Mouse (Mus musculus): ENCODE measurements around the gene Zdhhc1. TPM values are rescaled to one million over a fixed set of nuclear protein-coding genes. Genes with fewer than 3 reads are reported as not detected.

The Zdhhc1 gene
- polyA plus RNA-seq, 1 experiment from 2014 or later: 39.0 TPM

GRCm38 (mm10) chr8:105521061-105521460 is 24.4 kb upstream of the Zdhhc1 start:
- H3K36me3 ChIP-seq (ENCODE audit: control insufficient read depth, insufficient read depth, low read length): peaks cover 10% of the 10 kb centered on the region
- H3K4me1 ChIP-seq (ENCODE audit: control insufficient read depth, insufficient read depth, low read depth, low read length): peaks cover 13% of the 10 kb centered on the region
- H3K27me3 ChIP-seq (replicated peaks; ENCODE audit: control insufficient read depth, insufficient read depth, low read length): no peaks in the 10 kb centered on the region
- H3K9me3 ChIP-seq (ENCODE audit: control insufficient read depth, low read length): no peaks in the 10 kb centered on the region
- H3K27ac ChIP-seq (ENCODE audit: low read depth, low read length): no peak overlapping the region
- H3K4me2 ChIP-seq (ENCODE audit: low read length): no peak overlapping the region
- H3K9ac ChIP-seq (ENCODE audit: low read depth, low read length): no peak overlapping the region
- ATAC-seq: no peak
- no peak overlapping the region for H3K4me3 ChIP-seq (ENCODE audit: low read length)
- WGBS: 4% methylated on average over 3 of the region's 3 CpGs

- Histone ChIP-seq H3K4me1 (ENCODE audit: control insufficient read depth, insufficient read depth, low read depth, low read length) (peaks cover 13% of the 10 kb centered on the region), H3K4me2 (ENCODE audit: low read length) (no peak overlapping the region; the same call in 1 of the 2 replicates), H3K36me3 (ENCODE audit: control insufficient read depth, insufficient read depth, low read length) (peaks cover 10% of the 10 kb centered on the region), H3K27me3 (replicated peaks; ENCODE audit: control insufficient read depth, insufficient read depth, low read length) (no peaks in the 10 kb centered on the region), H3K9me3 (ENCODE audit: control insufficient read depth, low read length) (no peaks in the 10 kb centered on the region), H3K4me3 (ENCODE audit: low read length) (no peak overlapping the region), H3K27ac (ENCODE audit: low read depth, low read length) (no peak overlapping the region), H3K9ac (ENCODE audit: low read depth, low read length) (no peak overlapping the region)
- ATAC-seq: no peak
- 35% methylated on average over 5 of the region's 5 CpGs for WGBS
Measured at GRCm38 (mm10) chr8:105520521-105520920, 23.8 kb upstream of the Zdhhc1 start.

GRCm38 (mm10) chr8:105519591-105519990 is 22.9 kb upstream of the Zdhhc1 start:
- WGBS: 0% methylated on average over 2 of the region's 2 CpGs
- H3K36me3 ChIP-seq (ENCODE audit: control insufficient read depth, insufficient read depth, low read length): 0 out of 2 replicates have a peak, but pooled peaks cover 3% of the 10 kb centered on the region
- H3K4me1 ChIP-seq (ENCODE audit: control insufficient read depth, insufficient read depth, low read depth, low read length): peaks cover 13% of the 10 kb centered on the region
- peak overlapping the region; percentile 95 for H3K4me2 ChIP-seq (ENCODE audit: low read length)
- H3K27ac ChIP-seq (ENCODE audit: low read depth, low read length): 0 out of 2 replicates have a peak overlapping the region, but pooled peaks have one; percentile 52
- no peak overlapping the region for H3K9ac ChIP-seq (ENCODE audit: low read depth, low read length)
- no peaks in the 10 kb centered on the region for H3K27me3 ChIP-seq (replicated peaks; ENCODE audit: control insufficient read depth, insufficient read depth, low read length)
- ATAC-seq: no peak
- peak overlapping the region; percentile 55 for H3K4me3 ChIP-seq (ENCODE audit: low read length)
- H3K9me3 ChIP-seq (ENCODE audit: control insufficient read depth, low read length): no peaks in the 10 kb centered on the region

GRCm38 (mm10) chr8:105518436-105519313 is 22.0 kb upstream of the Zdhhc1 start, which contains the start of gene Hsd11b2:
Gene Hsd11b2, plus strand, starts transcription at chr8:105518755.
- peak within 1 kb of the TSS; percentile 70 for H3K9ac ChIP-seq (ENCODE audit: low read depth, low read length)
- no peaks in the 10 kb centered on the region for H3K9me3 ChIP-seq (ENCODE audit: control insufficient read depth, low read length)
- peak within 1 kb of the TSS; percentile 52; the same call in 1 of the 2 replicates for H3K27ac ChIP-seq (ENCODE audit: low read depth, low read length)
- WGBS: under 1% methylated on average over 53 of the region's 68 CpGs
- H3K4me1 ChIP-seq (ENCODE audit: control insufficient read depth, insufficient read depth, low read depth, low read length): peaks cover 13% of the 10 kb centered on the region
- H3K36me3 ChIP-seq (ENCODE audit: control insufficient read depth, insufficient read depth, low read length): 0 out of 2 replicates have a peak, but pooled peaks cover 3% of the 10 kb centered on the region
- H3K27me3 ChIP-seq (replicated peaks; ENCODE audit: control insufficient read depth, insufficient read depth, low read length): no peaks in the 10 kb centered on the region
- peak; percentile 71 for ATAC-seq
- H3K4me3 ChIP-seq (ENCODE audit: low read length): peak within 1 kb of the TSS; percentile 55
- H3K4me2 ChIP-seq (ENCODE audit: low read length): peak within 1 kb of the TSS; percentile 95

GRCm38 (mm10) chr8:105517346-105517745 is 20.6 kb upstream of the Zdhhc1 start:
- WGBS: 47% methylated on average over 8 of the region's 8 CpGs
- Histone ChIP-seq H3K4me1 (ENCODE audit: control insufficient read depth, insufficient read depth, low read depth, low read length) (peaks cover 13% of the 10 kb centered on the region), H3K27me3 (replicated peaks; ENCODE audit: control insufficient read depth, insufficient read depth, low read length) (no peaks in the 10 kb centered on the region), H3K9ac (ENCODE audit: low read depth, low read length) (no peak overlapping the region), H3K36me3 (ENCODE audit: control insufficient read depth, insufficient read depth, low read length) (0 out of 2 replicates have a peak, but pooled peaks cover 2% of the 10 kb centered on the region), H3K4me3 (ENCODE audit: low read length) (no peak overlapping the region), H3K4me2 (ENCODE audit: low read length) (no peak overlapping the region), H3K27ac (ENCODE audit: low read depth, low read length) (no peak overlapping the region), H3K9me3 (ENCODE audit: control insufficient read depth, low read length) (no peaks in the 10 kb centered on the region)
- no peak for ATAC-seq

GRCm38 (mm10) chr8:105516018-105516645 is 19.4 kb upstream of the Zdhhc1 start:
- peak; percentile 70 for ATAC-seq
- 0 out of 2 replicates have a peak overlapping the region, but pooled peaks have one; percentile 2 for H3K4me3 ChIP-seq (ENCODE audit: low read length)
- no peaks in the 10 kb centered on the region for H3K36me3 ChIP-seq (ENCODE audit: control insufficient read depth, insufficient read depth, low read length)
- H3K9ac ChIP-seq (ENCODE audit: low read depth, low read length): 0 out of 2 replicates have a peak overlapping the region, but pooled peaks have one; percentile 29
- peaks cover 13% of the 10 kb centered on the region for H3K4me1 ChIP-seq (ENCODE audit: control insufficient read depth, insufficient read depth, low read depth, low read length)
- no peak overlapping the region for H3K27ac ChIP-seq (ENCODE audit: low read depth, low read length)
- no peaks in the 10 kb centered on the region for H3K27me3 ChIP-seq (replicated peaks; ENCODE audit: control insufficient read depth, insufficient read depth, low read length)
- H3K9me3 ChIP-seq (ENCODE audit: control insufficient read depth, low read length): no peaks in the 10 kb centered on the region
- H3K4me2 ChIP-seq (ENCODE audit: low read length): peak overlapping the region; percentile 46
- WGBS: 12% methylated on average over 12 of the region's 12 CpGs

GRCm38 (mm10) chr8:105514656-105515055 is 18.0 kb upstream of the Zdhhc1 start:
- Histone ChIP-seq H3K4me1 (ENCODE audit: control insufficient read depth, insufficient read depth, low read depth, low read length) (peaks cover 13% of the 10 kb centered on the region), H3K9ac (ENCODE audit: low read depth, low read length) (no peak overlapping the region), H3K4me2 (ENCODE audit: low read length) (no peak overlapping the region), H3K27me3 (replicated peaks; ENCODE audit: control insufficient read depth, insufficient read depth, low read length) (no peaks in the 10 kb centered on the region), H3K4me3 (ENCODE audit: low read length) (no peak overlapping the region), H3K36me3 (ENCODE audit: control insufficient read depth, insufficient read depth, low read length) (no peaks in the 10 kb centered on the region), H3K9me3 (ENCODE audit: control insufficient read depth, low read length) (no peaks in the 10 kb centered on the region), H3K27ac (ENCODE audit: low read depth, low read length) (no peak overlapping the region)
- WGBS: 83% methylated on average over 5 of the region's 5 CpGs
- no peak for ATAC-seq

GRCm38 (mm10) chr8:105514194-105514593 is 17.5 kb upstream of the Zdhhc1 start:
- no peak overlapping the region for H3K27ac ChIP-seq (ENCODE audit: low read depth, low read length)
- WGBS: 92% methylated on average over 6 of the region's 6 CpGs

More at GRCm38 (mm10) chr8:105514194-105514593, 17.5 kb upstream of the Zdhhc1 start:
- peaks cover 9% of the 10 kb centered on the region for H3K4me1 ChIP-seq (ENCODE audit: control insufficient read depth, insufficient read depth, low read depth, low read length)
- ATAC-seq: no peak
- no peak overlapping the region for H3K4me3 ChIP-seq (ENCODE audit: low read length)
- H3K4me2 ChIP-seq (ENCODE audit: low read length): no peak overlapping the region
- H3K9ac ChIP-seq (ENCODE audit: low read depth, low read length): no peak overlapping the region
- H3K36me3 ChIP-seq (ENCODE audit: control insufficient read depth, insufficient read depth, low read length): no peaks in the 10 kb centered on the region
- no peaks in the 10 kb centered on the region for H3K9me3 ChIP-seq (ENCODE audit: control insufficient read depth, low read length)
- H3K27me3 ChIP-seq (replicated peaks; ENCODE audit: control insufficient read depth, insufficient read depth, low read length): no peaks in the 10 kb centered on the region

All from hindbrain, embryonic 16.5 days (tissue).